Mouse (Mus musculus) spleen, adult 2 months (tissue): ENCODE measurements around the gene Pnpla3. TPM values are rescaled to one million over a fixed set of nuclear protein-coding genes. Genes with fewer than 3 reads are reported as not detected.

Experiments used
- DNase-seq, 2 experiments: peaks; one replicate each; pipeline versions ENCODE4 v3.0.0 to v3.0.0-alpha.2; 2012 to 2021; ENCODE audit warnings: low spot score in 2 of 2, low read depth in 1 of 2
- H3K27ac ChIP-seq: fragments of 200-500 bp; 2 replicates; pipeline ENCODE4 v1.5.1; 2012; ENCODE audit warnings: low read length, inconsistent platforms; ENCODE audit not compliant: insufficient read depth
- H3K27me3 ChIP-seq: fragments of 200-500 bp; 2 replicates; pipeline ENCODE4 v1.6.1; 2012; ENCODE audit warnings: mild to moderate bottlenecking, moderate library complexity, low read length, inconsistent platforms; ENCODE audit not compliant: control insufficient read depth, insufficient read depth
- H3K36me3 ChIP-seq: fragments of 200-500 bp; 2 replicates; pipeline ENCODE4 v1.6.1; 2012; ENCODE audit warnings: mild to moderate bottlenecking, low read length, inconsistent platforms; ENCODE audit not compliant: control insufficient read depth, insufficient read depth
- H3K4me1 ChIP-seq: fragments of 200-500 bp; 2 replicates; pipeline ENCODE4 v1.6.1; 2011; ENCODE audit warnings: inconsistent platforms; ENCODE audit not compliant: control insufficient read depth, insufficient read depth, insufficient read length
- H3K4me3 ChIP-seq: fragments of 200-500 bp; 2 replicates; pipeline ENCODE4 v1.5.1; 2011; ENCODE audit warnings: mild to moderate bottlenecking, inconsistent platforms; ENCODE audit not compliant: insufficient read depth, insufficient read length; ENCODE audit errors: extremely low read depth
- CTCF ChIP-seq: fragments of 200-500 bp; IDR thresholded peaks from 2 replicates; pipeline ENCODE4 v1.5.1; 2011; ENCODE audit warnings: mild to moderate bottlenecking, inconsistent platforms; ENCODE audit not compliant: insufficient read depth, insufficient read length, insufficient replicate concordance; ENCODE audit errors: extremely low read depth
- POLR2A ChIP-seq: fragments of 200-500 bp; IDR thresholded peaks from 2 replicates; pipeline ENCODE4 v1.6.1; 2011; ENCODE audit warnings: low read depth, low read length, inconsistent platforms
- WGBS: fragments of 180-500 bp; shearing (Covaris S2); methylation state at CpG from one replicate; pipeline ENCODE4 v1.1.7; 2018; 5-methylcytosine and 5-hydroxymethylcytosine counted together
- polyA plus RNA-seq: library from polyadenylated mRNA; depleted of rRNA; stranded (reverse); fragments of >200 nt; gene quantifications from 2 replicates; pipeline ENCODE4 v1.2.3, GENCODE M21; 2012

Pnpla3 gene
- polyA plus RNA-seq, 1 experiment, result 1.8 TPM

DNA sequence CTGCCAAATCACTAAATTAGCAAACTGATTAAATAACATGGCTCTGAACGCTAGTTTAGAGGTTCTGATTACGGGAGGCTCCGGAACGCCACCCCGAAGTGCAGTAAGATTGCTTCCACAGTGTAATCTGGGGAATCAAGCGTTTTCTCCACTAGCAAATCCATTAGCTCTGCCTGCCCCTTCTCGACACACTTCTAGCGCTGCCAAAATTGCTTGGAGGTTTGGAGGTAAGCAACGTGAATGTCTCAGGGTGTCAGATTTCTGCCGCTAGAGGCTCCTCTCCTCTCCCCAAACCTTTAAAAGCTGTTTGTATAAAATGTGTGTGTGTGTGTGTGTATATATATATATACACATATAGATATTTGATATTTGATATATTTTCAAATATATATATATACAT is 57.1 kb downstream of the Pnpla3 start:
- Histone ChIP-seq H3K27ac (no peak overlapping the region), H3K36me3 (no peaks in the 10 kb centered on the region), H3K27me3 (no peaks in the 10 kb centered on the region), H3K4me1 (no peaks in the 10 kb centered on the region), H3K4me3 (no peak overlapping the region)
- TF ChIP-seq CTCF (no peak), POLR2A (no peak)
- WGBS, result 80% methylated on average over 10 of the region's 10 CpGs
- DNase-seq, result no peak

DNA sequence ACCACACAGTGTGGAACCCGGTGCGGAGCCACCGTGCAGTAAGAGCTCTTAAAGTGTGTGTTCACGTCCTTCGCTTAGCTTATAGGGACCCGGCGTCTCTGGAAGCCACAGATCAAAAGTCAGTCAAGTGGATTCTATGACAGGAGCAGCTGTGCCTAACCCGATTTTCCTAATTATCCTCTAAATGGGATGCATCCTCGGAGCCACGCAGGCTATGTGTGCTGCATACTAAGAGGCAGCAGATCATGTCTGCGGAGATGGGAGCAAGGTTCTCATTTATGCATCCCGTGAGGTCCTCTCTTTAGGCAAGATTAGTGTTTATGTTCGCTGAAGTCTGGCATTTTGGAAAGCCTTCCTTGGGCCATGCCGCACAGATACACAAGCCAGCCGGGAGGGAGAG is 59.3 kb downstream of the Pnpla3 start:
- Histone ChIP-seq H3K4me3 (no peak overlapping the region), H3K27me3 (peaks cover 5% of the 10 kb centered on the region; the same call in 1 of the 2 replicates), H3K36me3 (no peaks in the 10 kb centered on the region), H3K4me1 (no peaks in the 10 kb centered on the region; the same call in 1 of the 2 replicates), H3K27ac (no peak overlapping the region)
- no peak for DNase-seq
- TF ChIP-seq POLR2A (no peak), CTCF (no peak)
- 95% methylated on average over 15 of the region's 15 CpGs for WGBS

DNA sequence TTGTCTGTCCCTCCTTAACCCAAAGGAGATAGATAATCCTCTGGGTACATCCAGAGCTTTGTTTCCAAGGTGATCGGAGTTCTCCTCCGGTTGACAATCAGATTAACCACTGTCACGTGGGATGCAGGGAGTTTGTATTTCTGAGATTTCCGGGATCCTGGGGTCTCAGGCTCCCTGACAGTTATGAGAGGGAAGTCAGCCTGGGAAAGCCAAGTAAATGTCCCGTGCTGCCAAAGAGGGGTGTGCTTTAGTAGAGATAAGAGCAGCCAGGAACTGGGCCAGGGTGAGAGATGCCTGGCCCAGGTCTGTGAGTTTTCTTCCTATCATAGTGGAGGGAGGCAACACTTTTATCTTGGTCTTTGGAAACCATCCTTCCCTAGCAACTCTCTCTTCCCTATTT is 63.0 kb downstream of the Pnpla3 start:
- no peak for TF ChIP-seq CTCF
- no peak for TF ChIP-seq POLR2A
- Histone ChIP-seq H3K4me3 (no peak overlapping the region), H3K4me1 (peaks cover 2% of the 10 kb centered on the region), H3K36me3 (no peaks in the 10 kb centered on the region), H3K27me3 (peaks cover 8% of the 10 kb centered on the region), H3K27ac (no peak overlapping the region)
- 48% methylated on average over 5 of the region's 5 CpGs for WGBS
- DNase-seq, result no peak

DNA sequence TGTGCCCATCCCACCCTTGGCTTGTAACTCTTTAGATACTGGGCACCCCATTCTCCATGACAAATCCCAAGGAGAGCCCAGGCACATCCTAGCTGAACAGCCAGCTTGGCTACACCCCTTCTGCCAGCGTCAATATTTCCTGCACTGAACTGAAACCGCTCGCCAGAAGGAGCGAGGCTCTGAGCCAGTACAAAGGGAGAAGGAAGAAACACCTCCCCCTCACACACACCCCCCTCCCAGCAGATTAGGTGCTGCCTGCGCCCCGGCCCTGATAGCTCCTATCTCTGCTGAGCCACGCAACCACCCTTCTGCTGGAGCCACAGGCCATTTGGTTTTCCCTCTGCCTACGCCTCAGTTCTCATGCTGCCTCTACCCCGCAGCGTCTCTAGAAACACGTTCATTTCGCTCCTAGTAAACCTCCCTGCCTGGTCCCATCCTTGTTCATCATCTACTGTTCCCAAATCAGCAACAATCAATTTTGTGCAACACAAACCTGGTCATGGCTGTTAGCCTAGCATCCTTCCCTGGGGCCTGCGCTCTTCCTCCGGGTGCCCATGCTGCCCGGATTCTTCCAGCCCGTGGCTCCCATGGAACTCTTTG is 63.6 kb downstream of the Pnpla3 start:
- Histone ChIP-seq H3K27me3 (peaks cover 8% of the 10 kb centered on the region), H3K4me1 (peaks cover 6% of the 10 kb centered on the region), H3K4me3 (peak overlapping the region; percentile 56; the same call in 1 of the 2 replicates), H3K36me3 (no peaks in the 10 kb centered on the region), H3K27ac (peak overlapping the region; percentile 37; the same call in 1 of the 2 replicates)
- DNase-seq, result no peak
- WGBS, result 3% methylated on average over 16 of the region's 16 CpGs
- TF ChIP-seq CTCF (no peak), POLR2A (no peak)

DNA sequence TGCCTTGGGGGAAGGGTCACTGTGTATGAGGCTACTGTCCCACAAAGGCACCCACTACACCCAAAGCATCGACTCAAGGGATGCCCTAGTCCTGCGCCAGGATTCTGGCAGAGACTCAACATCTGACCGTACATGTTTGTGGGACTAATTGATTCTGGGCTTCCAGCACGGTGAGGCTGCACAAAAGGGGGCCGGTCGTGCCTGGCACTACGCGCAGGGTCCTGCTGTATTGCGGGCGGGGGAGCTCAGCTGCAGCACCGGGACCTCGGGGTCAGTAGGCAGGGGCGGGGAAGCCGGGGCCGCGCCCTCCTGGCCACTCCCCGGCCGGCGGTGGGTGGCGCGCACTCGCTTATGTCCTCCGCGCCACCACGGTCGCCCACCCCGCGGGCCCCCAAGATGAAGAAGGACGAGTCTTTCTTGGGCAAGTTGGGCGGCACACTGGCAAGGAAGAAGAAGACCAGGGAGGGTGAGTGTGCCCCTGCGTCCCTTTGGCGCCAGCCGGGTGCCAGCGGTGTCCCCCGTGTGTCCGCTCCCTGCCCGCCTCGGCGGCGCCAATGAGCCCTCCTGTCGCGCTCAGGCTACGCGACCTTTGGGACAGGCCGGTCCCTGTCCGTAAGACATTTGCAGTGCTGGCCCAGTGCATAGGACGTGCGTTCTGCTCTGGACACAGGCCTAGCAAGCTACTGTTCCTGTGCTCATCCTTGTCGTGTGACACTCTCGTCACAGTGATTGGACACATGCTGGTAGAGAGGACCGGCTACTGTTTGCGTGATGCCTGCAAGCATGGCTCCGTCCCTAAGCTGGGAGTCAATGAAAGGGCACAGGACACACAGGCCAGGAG is 64.3 kb downstream of the Pnpla3 start, which contains the start of gene Parvb:
TSS of gene Parvb (plus strand) at position 323 of the 841 bp plus-strand sequence.
- TF ChIP-seq POLR2A (no peak), CTCF (no peak)
- no peak for DNase-seq
- WGBS, result 4% methylated on average over 53 of the region's 53 CpGs
- Histone ChIP-seq H3K4me3 (peak within 1 kb of the TSS; percentile 56), H3K27me3 (peaks cover 8% of the 10 kb centered on the region), H3K27ac (peak within 1 kb of the TSS; percentile 37; the same call in 1 of the 2 replicates), H3K4me1 (peaks cover 6% of the 10 kb centered on the region), H3K36me3 (no peaks in the 10 kb centered on the region)

DNA sequence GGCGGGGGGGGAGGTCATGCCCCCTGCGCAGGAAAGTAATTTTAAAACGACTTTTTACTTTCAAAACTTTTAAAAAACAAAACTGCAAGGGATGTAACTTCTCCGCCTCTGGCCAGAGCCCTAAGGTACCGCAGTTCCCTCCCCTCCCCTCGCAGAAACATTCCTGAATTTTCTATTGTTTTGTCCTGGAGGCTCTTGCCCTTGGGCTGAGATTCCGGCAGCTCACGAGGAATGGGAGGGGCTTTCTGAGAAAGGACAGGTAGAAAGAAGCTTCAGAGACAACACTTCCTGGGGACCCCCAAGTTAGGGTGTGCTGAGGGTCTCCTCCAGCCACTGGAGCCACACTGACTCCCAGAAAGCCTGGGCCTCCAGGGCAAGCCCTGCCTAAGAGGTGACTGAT is 65.0 kb downstream of the Pnpla3 start:
- DNase-seq, result no peak
- no peak for TF ChIP-seq CTCF
- TF ChIP-seq POLR2A, result no peak
- no peak overlapping the region for H3K4me3 ChIP-seq
- H3K27ac ChIP-seq, result no peak overlapping the region
- H3K36me3 ChIP-seq, result no peaks in the 10 kb centered on the region
- 71% methylated on average over 8 of the region's 8 CpGs for WGBS
- peaks cover 9% of the 10 kb centered on the region for H3K4me1 ChIP-seq
- H3K27me3 ChIP-seq, result peaks cover 8% of the 10 kb centered on the region
